Mouse (Mus musculus): Measurements from ENCODE around the gene Lcat. TPM values are rescaled to one million over a fixed set of nuclear protein-coding genes. Genes with fewer than 3 reads are reported as not detected.

Lcat gene
- polyA plus RNA-seq, 1 experiment from 2014 or later: 1.0 TPM

DNA sequence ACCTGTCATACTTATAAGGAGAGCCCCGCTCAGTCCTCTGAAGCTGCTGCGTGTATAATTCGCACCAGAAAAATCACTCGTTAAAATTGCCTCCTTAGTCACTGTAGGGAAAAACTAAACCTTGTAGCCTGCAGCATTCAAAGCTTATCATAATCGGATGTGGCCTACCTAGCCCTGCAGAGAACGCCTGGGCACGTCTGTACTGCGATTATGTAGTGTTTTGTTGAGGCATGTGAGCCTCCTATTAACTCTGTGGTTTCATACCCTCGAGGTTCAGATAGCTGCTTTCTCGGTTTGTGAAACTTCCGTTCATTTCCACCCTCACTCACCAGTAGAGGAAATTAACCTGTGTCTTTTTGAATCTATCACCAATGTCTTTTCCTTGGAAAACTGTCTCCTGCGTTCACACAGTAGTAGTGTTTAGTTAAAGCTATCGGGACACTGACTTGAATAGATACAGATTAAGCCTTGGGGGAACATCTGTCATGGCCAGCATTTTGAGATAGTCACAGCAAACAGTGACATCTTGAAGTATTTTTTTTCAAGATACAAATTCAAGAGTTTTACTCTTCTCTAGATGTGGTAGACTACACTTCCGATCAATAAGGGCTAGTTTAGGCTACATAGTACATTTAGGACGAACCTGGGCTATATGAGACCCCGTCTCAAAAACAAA is 42.1 kb downstream of the Lcat start:
- DNase-seq (no peak), ATAC-seq (ENCODE audit: low FRiP score, low TSS enrichment) (no peak)
- Histone ChIP-seq H3K36me3 (ENCODE audit: control insufficient read depth, insufficient read depth, low read length) (no peaks in the 10 kb centered on the region), H3K9me3 (ENCODE audit: control insufficient read depth, low read length) (no peaks in the 10 kb centered on the region), H3K9ac (replicated peaks; ENCODE audit: low read length) (peak overlapping the region; percentile 98), H3K4me1 (ENCODE audit: control insufficient read depth, insufficient read depth, low read length) (peaks cover 6% of the 10 kb centered on the region), H3K27me3 (ENCODE audit: control insufficient read depth, insufficient read depth, low read length) (no peaks in the 10 kb centered on the region), H3K4me2 (ENCODE audit: low read length) (peak overlapping the region; percentile 89), H3K4me3 (replicated peaks; ENCODE audit: low read depth, low read length) (peak overlapping the region; percentile 89), H3K27ac (replicated peaks; ENCODE audit: low read depth, low read length) (peak overlapping the region; percentile 91)
- WGBS: 39% methylated on average over 16 of the region's 16 CpGs

DNA sequence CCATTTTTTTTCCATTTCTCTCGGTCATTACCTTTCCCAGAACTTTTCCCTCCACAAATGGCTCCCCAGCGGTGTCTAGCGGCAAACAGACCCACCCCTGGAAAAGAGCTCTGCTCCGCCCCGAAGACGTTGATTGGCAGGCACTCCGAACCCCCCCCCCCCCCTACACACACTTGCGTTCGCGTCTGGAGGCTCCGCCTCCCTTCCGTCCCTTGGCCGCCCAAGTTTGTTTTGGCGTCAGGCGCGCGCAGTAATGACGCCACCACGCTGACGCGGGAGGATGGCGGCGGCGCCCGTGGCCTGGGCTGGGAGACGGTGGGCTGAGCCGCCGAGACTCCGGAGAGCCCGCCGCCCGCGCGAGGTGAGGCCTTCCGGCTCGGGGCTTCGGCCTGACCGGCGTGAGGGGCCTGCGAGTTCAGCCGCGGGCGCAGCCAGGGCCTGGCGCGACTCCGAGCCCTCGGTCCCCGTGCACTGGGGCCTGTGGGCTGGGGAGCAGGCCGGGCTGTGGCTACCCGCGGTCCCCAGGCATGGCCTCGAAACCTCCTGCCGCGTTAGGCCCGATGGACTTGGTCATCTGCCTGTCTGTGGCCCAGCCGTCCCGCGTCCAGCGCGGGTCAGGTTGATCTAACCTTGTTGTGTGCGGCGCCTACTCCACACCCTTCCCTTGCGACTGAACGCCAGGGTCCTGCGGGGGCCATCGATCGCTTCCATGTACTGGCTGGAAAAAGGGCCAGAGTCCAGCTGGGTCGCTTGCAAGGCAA is 42.8 kb downstream of the Lcat start, which contains the start of gene Pskh1:
Pskh1 (plus strand) TSS at position 262 of the 761 bp plus-strand sequence.
- H3K4me1 ChIP-seq (ENCODE audit: control insufficient read depth, insufficient read depth, low read length): peaks cover 6% of the 10 kb centered on the region
- peak within 1 kb of the TSS; percentile 89 for H3K4me3 ChIP-seq (replicated peaks; ENCODE audit: low read depth, low read length)
- under 1% methylated on average over 68 of the region's 68 CpGs for WGBS
- H3K27ac ChIP-seq (replicated peaks; ENCODE audit: low read depth, low read length): peak within 1 kb of the TSS; percentile 91
- H3K9ac ChIP-seq (replicated peaks; ENCODE audit: low read length): peak within 1 kb of the TSS; percentile 98
- no peaks in the 10 kb centered on the region for H3K9me3 ChIP-seq (ENCODE audit: control insufficient read depth, low read length)
- H3K27me3 ChIP-seq (ENCODE audit: control insufficient read depth, insufficient read depth, low read length): no peaks in the 10 kb centered on the region
- DNase-seq (peak; percentile 97), ATAC-seq (ENCODE audit: low FRiP score, low TSS enrichment) (peak; percentile 94)
- 0 out of 2 replicates have a peak, but pooled peaks cover under 1% of the 10 kb centered on the region for H3K36me3 ChIP-seq (ENCODE audit: control insufficient read depth, insufficient read depth, low read length)
- peak within 1 kb of the TSS; percentile 89 for H3K4me2 ChIP-seq (ENCODE audit: low read length)

DNA sequence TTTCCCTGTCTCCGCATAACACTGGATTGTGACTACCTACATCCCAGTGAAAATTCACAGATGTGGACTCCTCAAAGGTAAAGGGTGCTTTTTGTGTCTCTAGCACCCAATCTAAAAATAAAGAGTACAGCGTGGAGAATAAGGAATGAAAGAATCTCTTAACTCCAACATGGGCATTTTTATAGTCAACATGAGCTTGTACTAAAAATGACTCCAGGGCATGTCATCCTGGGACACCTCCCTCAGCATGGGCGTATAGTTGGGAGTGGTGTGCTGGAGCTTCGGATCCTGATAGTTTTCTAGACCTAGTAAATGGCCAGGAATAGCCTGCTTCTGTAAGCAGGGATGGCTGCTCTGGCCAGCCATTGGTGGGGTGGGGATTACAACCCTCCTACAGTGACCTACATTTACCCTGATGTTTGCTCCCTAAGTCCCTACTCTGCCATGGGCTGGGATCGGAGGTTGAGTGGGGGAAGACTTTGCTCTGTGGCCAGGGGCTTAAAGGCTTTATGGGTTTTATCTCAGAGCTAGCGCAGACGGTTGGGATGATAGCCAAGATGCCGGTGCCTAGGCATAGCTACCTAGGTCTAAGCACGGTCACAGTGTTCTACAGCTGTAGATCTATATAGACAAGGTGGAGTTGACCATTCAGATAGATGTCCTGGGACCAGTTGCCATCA is 45.2 kb downstream of the Lcat start:
- no peaks in the 10 kb centered on the region for H3K27me3 ChIP-seq (ENCODE audit: control insufficient read depth, insufficient read depth, low read length)
- no peak overlapping the region for H3K4me3 ChIP-seq (replicated peaks; ENCODE audit: low read depth, low read length)
- H3K36me3 ChIP-seq (ENCODE audit: control insufficient read depth, insufficient read depth, low read length): peaks cover 13% of the 10 kb centered on the region
- H3K4me1 ChIP-seq (ENCODE audit: control insufficient read depth, insufficient read depth, low read length): peaks cover 13% of the 10 kb centered on the region
- no peak overlapping the region for H3K9ac ChIP-seq (replicated peaks; ENCODE audit: low read length)
- DNase-seq (no peak), ATAC-seq (ENCODE audit: low FRiP score, low TSS enrichment) (no peak)
- no peak overlapping the region for H3K27ac ChIP-seq (replicated peaks; ENCODE audit: low read depth, low read length)
- H3K4me2 ChIP-seq (ENCODE audit: low read length): no peak overlapping the region
- no peaks in the 10 kb centered on the region for H3K9me3 ChIP-seq (ENCODE audit: control insufficient read depth, low read length)
- 81% methylated on average over 9 of the region's 9 CpGs for WGBS

DNA sequence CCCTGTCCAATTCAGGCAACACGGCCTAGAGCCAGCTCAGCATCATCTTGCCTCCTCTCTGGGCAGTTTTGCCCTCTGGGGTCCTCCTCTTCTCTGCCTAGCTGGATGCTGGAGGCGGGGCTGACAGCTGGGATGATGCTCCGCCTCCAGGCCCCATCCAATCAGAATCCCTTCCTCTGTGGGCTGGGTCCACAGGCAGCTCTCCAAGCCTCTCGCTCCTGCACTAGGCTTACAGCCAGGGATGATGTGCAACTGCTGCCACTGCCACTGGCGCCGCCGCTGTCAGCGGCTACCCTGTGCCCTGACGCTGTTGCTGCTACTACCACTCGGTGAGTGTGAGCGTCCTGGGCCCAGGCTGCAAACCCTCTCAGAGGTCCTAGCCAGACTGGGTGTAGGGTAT is 49.8 kb downstream of the Lcat start, which contains the start of gene Nrn1l:
Nrn1l (plus strand) TSS at position 229 of the 400 bp plus-strand sequence.
- ATAC-seq (ENCODE audit: low FRiP score, low TSS enrichment): peak; percentile 86
- no peak within 1 kb of the TSS for H3K4me3 ChIP-seq (replicated peaks; ENCODE audit: low read depth, low read length)
- H3K9me3 ChIP-seq (ENCODE audit: control insufficient read depth, low read length): no peaks in the 10 kb centered on the region
- peak within 1 kb of the TSS; percentile 17; the same call in 1 of the 2 replicates for H3K9ac ChIP-seq (replicated peaks; ENCODE audit: low read length)
- DNase-seq: peak; percentile 81
- no peak within 1 kb of the TSS for H3K27ac ChIP-seq (replicated peaks; ENCODE audit: low read depth, low read length)
- 0 out of 2 replicates have a peak, but pooled peaks cover 7% of the 10 kb centered on the region for H3K4me1 ChIP-seq (ENCODE audit: control insufficient read depth, insufficient read depth, low read length)
- peaks cover 59% of the 10 kb centered on the region for H3K36me3 ChIP-seq (ENCODE audit: control insufficient read depth, insufficient read depth, low read length)
- no peaks in the 10 kb centered on the region for H3K27me3 ChIP-seq (ENCODE audit: control insufficient read depth, insufficient read depth, low read length)
- WGBS: 4% methylated on average over 11 of the region's 11 CpGs
- H3K4me2 ChIP-seq (ENCODE audit: low read length): peak within 1 kb of the TSS; percentile 32

DNA sequence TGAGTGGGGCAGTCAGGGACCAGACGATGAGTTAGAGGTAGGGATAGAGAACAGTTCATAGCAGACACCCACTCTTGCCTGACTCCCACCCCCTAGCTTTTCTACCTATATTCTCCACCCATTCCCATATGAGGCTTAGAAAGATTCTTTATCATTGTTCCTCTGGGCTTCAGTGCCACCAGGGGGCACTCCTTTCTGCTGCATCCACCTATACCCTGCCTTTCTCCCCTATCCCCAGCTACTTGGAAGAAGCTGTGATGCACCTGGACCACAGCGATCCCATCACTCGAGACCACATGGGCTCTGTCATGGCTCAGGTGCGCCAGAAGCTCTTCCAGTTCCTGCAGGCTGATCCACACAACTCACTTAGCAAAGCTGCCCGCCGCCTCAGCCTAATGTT is 50.8 kb downstream of the Lcat start:
- no peak overlapping the region for H3K9ac ChIP-seq (replicated peaks; ENCODE audit: low read length)
- no peaks in the 10 kb centered on the region for H3K9me3 ChIP-seq (ENCODE audit: control insufficient read depth, low read length)
- DNase-seq: peak; percentile 57
- H3K4me2 ChIP-seq (ENCODE audit: low read length): no peak overlapping the region
- H3K36me3 ChIP-seq (ENCODE audit: control insufficient read depth, insufficient read depth, low read length): peaks cover 68% of the 10 kb centered on the region
- H3K27me3 ChIP-seq (ENCODE audit: control insufficient read depth, insufficient read depth, low read length): no peaks in the 10 kb centered on the region
- 89% methylated on average over 6 of the region's 6 CpGs for WGBS
- H3K27ac ChIP-seq (replicated peaks; ENCODE audit: low read depth, low read length): no peak overlapping the region
- ATAC-seq (ENCODE audit: low FRiP score, low TSS enrichment): no peak
- H3K4me3 ChIP-seq (replicated peaks; ENCODE audit: low read depth, low read length): no peak overlapping the region
- 0 out of 2 replicates have a peak, but pooled peaks cover 7% of the 10 kb centered on the region for H3K4me1 ChIP-seq (ENCODE audit: control insufficient read depth, insufficient read depth, low read length)

DNA sequence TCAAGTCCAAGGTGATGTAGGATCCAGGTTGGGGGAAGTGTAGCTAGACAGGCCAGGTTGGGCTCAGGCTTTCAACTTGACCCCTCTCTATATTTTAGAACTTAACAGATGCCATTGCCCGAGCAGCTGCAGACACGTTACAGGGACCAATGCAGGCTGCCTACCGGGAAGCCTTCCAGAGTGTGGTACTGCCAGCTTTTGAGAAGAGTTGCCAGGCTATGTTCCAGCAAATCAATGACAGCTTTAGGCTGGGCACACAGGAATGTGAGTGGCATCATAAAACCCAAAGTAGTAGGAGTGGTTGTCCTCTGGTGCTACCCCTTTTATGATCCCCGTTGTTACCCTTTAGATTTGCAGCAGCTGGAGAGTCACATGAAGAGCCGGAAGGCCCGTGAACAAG is 52.3 kb downstream of the Lcat start:
- H3K9ac ChIP-seq (replicated peaks; ENCODE audit: low read length): no peak overlapping the region
- 94% methylated on average over 6 of the region's 6 CpGs for WGBS
- no peak for DNase-seq
- no peak overlapping the region for H3K27ac ChIP-seq (replicated peaks; ENCODE audit: low read depth, low read length)
- H3K36me3 ChIP-seq (ENCODE audit: control insufficient read depth, insufficient read depth, low read length): peaks cover 84% of the 10 kb centered on the region
- no peaks in the 10 kb centered on the region for H3K9me3 ChIP-seq (ENCODE audit: control insufficient read depth, low read length)
- no peaks in the 10 kb centered on the region for H3K27me3 ChIP-seq (ENCODE audit: control insufficient read depth, insufficient read depth, low read length)
- 0 out of 2 replicates have a peak, but pooled peaks cover 7% of the 10 kb centered on the region for H3K4me1 ChIP-seq (ENCODE audit: control insufficient read depth, insufficient read depth, low read length)
- no peak for ATAC-seq (ENCODE audit: low FRiP score, low TSS enrichment)
- no peak overlapping the region for H3K4me3 ChIP-seq (replicated peaks; ENCODE audit: low read depth, low read length)
- no peak overlapping the region for H3K4me2 ChIP-seq (ENCODE audit: low read length)

DNA sequence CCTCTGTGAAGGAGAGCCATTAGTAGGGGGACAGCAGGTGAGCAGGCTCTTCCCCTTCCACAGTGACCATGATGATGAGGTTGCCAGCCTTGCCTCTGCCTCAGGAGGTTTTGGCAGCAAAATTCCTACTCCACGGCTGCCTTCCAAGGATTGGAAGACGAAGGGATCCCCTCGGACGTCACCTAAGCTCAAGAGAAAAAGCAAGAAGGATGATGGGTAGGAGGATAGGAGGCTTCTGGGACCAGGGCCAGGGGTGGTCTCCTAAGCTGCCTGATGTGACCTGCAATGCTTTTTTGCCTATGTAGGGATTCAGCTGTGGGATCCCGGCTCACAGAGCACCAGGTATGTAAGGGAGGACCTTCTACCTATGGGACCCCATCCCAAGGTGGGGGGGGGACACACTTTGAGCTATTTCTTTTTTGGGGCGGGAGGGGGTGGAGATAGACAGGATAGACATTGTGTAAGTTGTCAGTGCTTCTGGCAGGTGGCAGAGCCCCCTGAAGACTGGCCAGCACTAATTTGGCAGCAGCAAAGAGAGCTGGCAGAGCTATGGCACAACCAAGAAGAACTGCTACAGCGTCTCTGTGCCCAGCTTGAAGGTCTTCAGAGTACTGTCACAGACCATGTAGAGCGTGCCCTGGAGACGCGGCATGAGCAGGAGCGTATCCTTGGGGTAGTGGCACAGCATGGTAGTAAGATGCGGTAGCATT is 53.3 kb downstream of the Lcat start:
- Histone ChIP-seq H3K4me2 (ENCODE audit: low read length) (no peak overlapping the region), H3K9ac (replicated peaks; ENCODE audit: low read length) (no peak overlapping the region), H3K4me3 (replicated peaks; ENCODE audit: low read depth, low read length) (no peak overlapping the region), H3K36me3 (ENCODE audit: control insufficient read depth, insufficient read depth, low read length) (peaks cover 88% of the 10 kb centered on the region), H3K27ac (replicated peaks; ENCODE audit: low read depth, low read length) (no peak overlapping the region), H3K9me3 (ENCODE audit: control insufficient read depth, low read length) (no peaks in the 10 kb centered on the region), H3K4me1 (ENCODE audit: control insufficient read depth, insufficient read depth, low read length) (0 out of 2 replicates have a peak, but pooled peaks cover 7% of the 10 kb centered on the region), H3K27me3 (ENCODE audit: control insufficient read depth, insufficient read depth, low read length) (no peaks in the 10 kb centered on the region)
- DNase-seq (no peak), ATAC-seq (ENCODE audit: low FRiP score, low TSS enrichment) (no peak)
- WGBS: 96% methylated on average over 12 of the region's 12 CpGs

All from midbrain, embryonic 14.5 days (tissue).